Mouse (Mus musculus): ENCODE measurements around the gene Mars.
A peak's percentile ranks its signal among the peaks of the same experiment; 100 is the strongest.

Gene Mars

GRCm38 (mm10) chr10:127311476-127312355 is at the start of gene Mars:
TSS of gene Mars (minus strand) at chr10:127311786.
- DNase-seq, result peak; percentile 90 to 95

GRCm38 (mm10) chr10:127360714-127361113 is 49.1 kb upstream of the Mars start:
- no peak for DNase-seq

GRCm38 (mm10) chr10:127355336-127355735 is 43.8 kb upstream of the Mars start:
- DNase-seq, result no peak

GRCm38 (mm10) chr10:127353909-127354895 is 42.6 kb upstream of the Mars start, which contains the start of gene Inhbe:
TSS of gene Inhbe (minus strand) at chr10:127354411.
- peak; percentile 45 to 61 for DNase-seq

GRCm38 (mm10) chr10:127352766-127353165 is 41.2 kb upstream of the Mars start:
- no peak for DNase-seq

- no peak for DNase-seq
These were observed 40.6 kb upstream of the Mars start for GRCm38 (mm10) chr10:127352187-127352586.

- DNase-seq, result no peak
These were observed 40.1 kb upstream of the Mars start for GRCm38 (mm10) chr10:127351719-127352118.

- no peak for DNase-seq
These were observed 39.7 kb upstream of the Mars start for GRCm38 (mm10) chr10:127351285-127351595.

- DNase-seq, result peak; percentile 79 to 80
These were observed 39.2 kb upstream of the Mars start for GRCm38 (mm10) chr10:127350594-127351284.

- DNase-seq, result no peak
These were observed 38.2 kb upstream of the Mars start for GRCm38 (mm10) chr10:127349810-127350209.

GRCm38 (mm10) chr10:127348957-127349356 is 37.4 kb upstream of the Mars start:
- no peak for DNase-seq

GRCm38 (mm10) chr10:127346173-127346572 is 34.6 kb upstream of the Mars start:
- DNase-seq, result no peak

- no peak for DNase-seq
These were observed 31.4 kb upstream of the Mars start for GRCm38 (mm10) chr10:127343029-127343428.

GRCm38 (mm10) chr10:127341891-127342639 is 30.5 kb upstream of the Mars start, which contains the start of gene Gli1:
TSS of gene Gli1 (minus strand) at chr10:127341974.
- DNase-seq, result peak; percentile 83 to 85

GRCm38 (mm10) chr10:127341360-127341690 is 29.7 kb upstream of the Mars start:
- no peak for DNase-seq

GRCm38 (mm10) chr10:127340577-127341359 is 29.2 kb upstream of the Mars start:
- DNase-seq, result no peak

- no peak for DNase-seq
These were observed 28.3 kb upstream of the Mars start for GRCm38 (mm10) chr10:127339683-127340576.

GRCm38 (mm10) chr10:127338930-127339682 is 27.5 kb upstream of the Mars start:
- DNase-seq, result peak; percentile 87 to 94

- no peak for DNase-seq
These were observed 26.0 kb upstream of the Mars start for GRCm38 (mm10) chr10:127337536-127338099.
